Mouse (Mus musculus) midbrain, postnatal 0 days (tissue): ENCODE data around the gene Ccnl2. TPM values are rescaled to one million over a fixed set of nuclear protein-coding genes. Genes with fewer than 3 reads are reported as not detected.
A peak's percentile ranks its signal among the peaks of the same experiment; 100 is the strongest.

Experiments used
- ATAC-seq: fragments of 200-750 bp; cut with Nextera tagmentation; 2 replicates; pipeline ENCODE4 v1.8.0; 2017; ENCODE audit warnings: moderate number of reproducible peaks, mild to moderate bottlenecking, moderate TSS enrichment, moderate library complexity; ENCODE audit not compliant: low FRiP score
- DNase-seq: peaks from one replicate; pipeline ENCODE4 v3.0.0-alpha.2; 2015; ENCODE audit warnings: low spot score
- H3K27ac ChIP-seq: fragments of 300-500 bp; sonication (generic); 2 replicates; pipeline ENCODE4 v1.5.1; 2014; ENCODE audit warnings: low read depth, mild to moderate bottlenecking, low read length, mixed read lengths
- H3K27me3 ChIP-seq: fragments of 300-500 bp; sonication (generic); 2 replicates; pipeline ENCODE4 v1.6.1; 2014; ENCODE audit warnings: low read length, control low read depth, mixed read lengths; ENCODE audit not compliant: insufficient read depth
- H3K36me3 ChIP-seq: fragments of 300-500 bp; sonication (generic); 2 replicates; pipeline ENCODE4 v1.6.1; 2014; ENCODE audit warnings: low read length, control low read depth, mixed read lengths; ENCODE audit not compliant: insufficient read depth
- H3K4me1 ChIP-seq: fragments of 300-500 bp; sonication (generic); 2 replicates; pipeline ENCODE4 v1.6.1; 2014; ENCODE audit warnings: mild to moderate bottlenecking, control low read depth, antibody characterized with exemption, low read length, mixed read lengths; ENCODE audit not compliant: insufficient read depth
- H3K4me2 ChIP-seq: fragments of 300-500 bp; sonication (generic); 2 replicates; pipeline ENCODE4 v1.6.1; 2014; ENCODE audit warnings: low read depth, mild to moderate bottlenecking, low read length, mixed read lengths; ENCODE audit not compliant: poor library complexity, severe bottlenecking
- H3K4me3 ChIP-seq: fragments of 300-500 bp; sonication (generic); 2 replicates; pipeline ENCODE4 v1.5.1; 2014; ENCODE audit warnings: low read depth, mild to moderate bottlenecking, low read length, moderate library complexity
- H3K9ac ChIP-seq: fragments of 300-500 bp; sonication (generic); replicated peaks from 2 replicates; pipeline ENCODE4 v1.6.1; 2014; ENCODE audit warnings: mild to moderate bottlenecking, low read length, moderate library complexity, mixed read lengths; ENCODE audit not compliant: poor library complexity, severe bottlenecking
- H3K9me3 ChIP-seq: fragments of 300-500 bp; sonication (generic); 2 replicates; pipeline ENCODE4 v1.6.1; 2016; ENCODE audit warnings: low read length, control low read depth
- CTCF ChIP-seq: IDR thresholded peaks from 2 replicates; pipeline ENCODE4 v1.5.1; 2016; ENCODE audit warnings: antibody characterized with exemption, mild to moderate bottlenecking
- WGBS: fragments of 180-500 bp; shearing (Covaris S2); extraction: QIAGEN DNeasy Blood & Tissue Kit; methylation state at CpG from one replicate; pipeline ENCODE4 v1.1.7; 2014; 5-methylcytosine and 5-hydroxymethylcytosine counted together
- polyA plus RNA-seq: library from polyadenylated mRNA; unstranded; fragments of >200 nt; fragmentation: Nextera tagmentation; extraction: Ambion mirVana; gene quantifications from 2 replicates; pipeline ENCODE4 v1.2.1, GENCODE M21; 2015
- total RNA-seq: library from RNA; depleted of rRNA; stranded (reverse); fragments of >200 nt; gene quantifications from 2 replicates; pipeline ENCODE4 v1.2.3, GENCODE M21; 2014

Ccnl2 gene
- total and polyA plus RNA-seq, 2 experiments from 2014 or later = 66.3 to 88.8 TPM

- Histone ChIP-seq H3K9ac (no peak overlapping the region), H3K36me3 (peaks cover 81% of the 10 kb centered on the region), H3K4me1 (no peaks in the 10 kb centered on the region), H3K27ac (no peak overlapping the region), H3K4me2 (no peak overlapping the region), H3K4me3 (no peak overlapping the region), H3K9me3 (no peaks in the 10 kb centered on the region), H3K27me3 (no peaks in the 10 kb centered on the region)
- WGBS = 83% methylated on average over 3 of the region's 3 CpGs
- DNase-seq (no peak), ATAC-seq (no peak)
- TF ChIP-seq CTCF = no peak
Measured at GRCm38 (mm10) chr4:155856881-155857280, 44.6 kb downstream of the Ccnl2 start.

GRCm38 (mm10) chr4:155859318-155859717 is 47.0 kb downstream of the Ccnl2 start:
- Histone ChIP-seq H3K36me3 (peaks cover 75% of the 10 kb centered on the region), H3K9ac (no peak overlapping the region), H3K4me1 (no peaks in the 10 kb centered on the region), H3K4me2 (no peak overlapping the region), H3K9me3 (no peaks in the 10 kb centered on the region), H3K4me3 (no peak overlapping the region), H3K27me3 (no peaks in the 10 kb centered on the region), H3K27ac (no peak overlapping the region)
- ATAC-seq = no peak
- 33% methylated on average over 13 of the region's 13 CpGs for WGBS
- no peak for TF ChIP-seq CTCF
- no peak for DNase-seq

DNA sequence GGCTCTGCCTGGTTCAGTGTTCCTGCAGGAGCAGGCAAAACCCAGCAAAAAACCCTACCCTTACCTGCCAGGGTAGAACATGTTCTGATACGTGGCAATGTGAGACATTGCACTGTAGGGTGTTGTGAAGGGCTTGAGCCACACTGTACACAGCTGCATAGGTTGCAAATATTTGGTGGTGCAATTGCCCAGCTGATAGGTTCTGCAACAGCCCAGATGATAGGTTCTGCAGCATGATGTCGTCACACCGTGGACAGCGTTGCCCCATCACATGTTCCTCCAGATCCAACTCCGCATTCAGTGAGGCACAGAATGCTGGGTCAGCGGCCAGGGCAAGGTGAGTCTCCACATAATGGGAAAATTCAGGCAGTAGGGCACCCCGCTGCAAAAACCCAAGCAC is 49.5 kb downstream of the Ccnl2 start:
- 91% methylated on average over 7 of the region's 7 CpGs for WGBS
- Histone ChIP-seq H3K36me3 (peaks cover 70% of the 10 kb centered on the region), H3K27me3 (no peaks in the 10 kb centered on the region)

GRCm38 (mm10) chr4:155863001-155863400 is 50.7 kb downstream of the Ccnl2 start, which contains the start of gene Tas1r3:
TSS of gene Tas1r3 (minus strand) at chr4:155863362.
- Histone ChIP-seq H3K9me3 (no peaks in the 10 kb centered on the region), H3K27me3 (no peaks in the 10 kb centered on the region), H3K4me2 (no peak within 1 kb of the TSS), H3K4me1 (0 out of 2 replicates have a peak, but pooled peaks cover under 1% of the 10 kb centered on the region), H3K9ac (no peak within 1 kb of the TSS), H3K27ac (no peak within 1 kb of the TSS), H3K4me3 (no peak within 1 kb of the TSS), H3K36me3 (peaks cover 59% of the 10 kb centered on the region)
- TF ChIP-seq CTCF = no peak
- 83% methylated on average over 5 of the region's 5 CpGs for WGBS
- no peak for DNase-seq
- no peak for ATAC-seq

More for the DNA sequence above, 49.5 kb downstream of the Ccnl2 start:
- no peaks in the 10 kb centered on the region for H3K4me1 ChIP-seq
- DNase-seq = no peak
- no peak overlapping the region for H3K4me2 ChIP-seq
- no peak for ATAC-seq
- no peak overlapping the region for H3K4me3 ChIP-seq
- TF ChIP-seq CTCF = no peak
- no peak overlapping the region for H3K9ac ChIP-seq
- no peak overlapping the region for H3K27ac ChIP-seq
- no peaks in the 10 kb centered on the region for H3K9me3 ChIP-seq

- peak overlapping the region; percentile 93 for H3K4me2 ChIP-seq
- H3K36me3 ChIP-seq = peaks cover 34% of the 10 kb centered on the region
- no peak for DNase-seq
- peaks cover 6% of the 10 kb centered on the region; the same call in 1 of the 2 replicates for H3K4me1 ChIP-seq
- peak overlapping the region; percentile 71 for H3K4me3 ChIP-seq
- H3K9ac ChIP-seq = peak overlapping the region; percentile 90
- no peak for TF ChIP-seq CTCF
- no peaks in the 10 kb centered on the region for H3K9me3 ChIP-seq
- WGBS = 16% methylated on average over 22 of the region's 22 CpGs
- no peaks in the 10 kb centered on the region for H3K27me3 ChIP-seq
- ATAC-seq = peak; percentile 58
- H3K27ac ChIP-seq = peak overlapping the region; percentile 77
Measured at GRCm38 (mm10) chr4:155868614-155869298, 56.5 kb downstream of the Ccnl2 start.

GRCm38 (mm10) chr4:155869317-155870033 is 57.2 kb downstream of the Ccnl2 start, which contains the start of the genes Cptp and Ints11:
TSS of gene Cptp (minus strand) at chr4:155869440.
TSS of gene Ints11 (plus strand) at chr4:155869546.
- peak; percentile 96 for DNase-seq
- peak; percentile 94 for ATAC-seq
- H3K9ac ChIP-seq = peak within 1 kb of the TSS; percentile 90
- peaks cover 6% of the 10 kb centered on the region; the same call in 1 of the 2 replicates for H3K4me1 ChIP-seq
- under 1% methylated on average over 59 of the region's 63 CpGs for WGBS
- peaks cover 36% of the 10 kb centered on the region for H3K36me3 ChIP-seq
- peak; percentile 45 for TF ChIP-seq CTCF
- H3K4me2 ChIP-seq = peak within 1 kb of the TSS; percentile 93
- peak within 1 kb of the TSS; percentile 71 for H3K4me3 ChIP-seq
- no peaks in the 10 kb centered on the region for H3K9me3 ChIP-seq
- H3K27me3 ChIP-seq = no peaks in the 10 kb centered on the region
- H3K27ac ChIP-seq = peak within 1 kb of the TSS; percentile 77
